Mouse (Mus musculus): ENCODE results near the gene Magi2.

DNA sequence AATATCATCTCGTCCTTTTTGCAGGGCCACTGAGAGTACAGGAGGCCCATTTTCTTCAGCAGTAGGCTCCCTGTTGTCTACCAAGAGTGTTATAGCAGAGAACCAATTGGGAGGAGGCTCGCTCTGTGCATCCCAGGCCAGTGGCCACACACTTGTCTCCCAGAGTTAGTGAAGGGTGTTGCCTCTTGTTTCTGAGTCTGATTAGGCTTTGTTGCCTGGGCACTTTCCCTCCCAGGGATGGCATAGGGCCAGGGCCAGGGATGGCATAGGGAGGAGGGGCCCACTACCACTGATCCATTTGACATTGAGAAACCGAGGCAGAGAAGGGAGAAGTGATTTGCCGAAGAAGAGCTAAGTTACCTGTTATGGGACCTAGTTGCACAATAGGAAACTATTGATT is 679.8 kb downstream of the Magi2 start:
- TF ChIP-seq MAX (IDR thresholded peaks at IDR 0.05; ENCODE audit: low read depth) (no peak), POLR2A (IDR thresholded peaks at IDR 0.05; ENCODE audit: insufficient read length, low read depth) (no peak), MYOD1 (IDR thresholded peaks at IDR 0.05; ENCODE audit: control insufficient read depth in 1 of 3, insufficient read length in 2 of 3, low read depth in 2 of 3) (no peak), TCF12 (IDR thresholded peaks at IDR 0.05; ENCODE audit: insufficient read depth, poor library complexity, severe bottlenecking) (no peak), REST (IDR thresholded peaks at IDR 0.05; ENCODE audit: insufficient read depth, insufficient read length) (no peak), CEBPB (IDR thresholded peaks at IDR 0.05; ENCODE audit: insufficient read depth, poor library complexity, severe bottlenecking) (no peak), MYOG (IDR thresholded peaks at IDR 0.05; ENCODE audit: control insufficient read depth in 1 of 3, insufficient read depth in 1 of 3, insufficient read length in 2 of 3, low read depth in 2 of 3) (no peak), USF1 (IDR thresholded peaks at IDR 0.05; ENCODE audit: low read depth) (no peak), E2F4 (IDR thresholded peaks at IDR 0.05; ENCODE audit: insufficient read depth) (no peak)

Measured in myocyte (in vitro differentiated cells).